Mouse (Mus musculus) megakaryocyte progenitor cell, adult 5-6 weeks (primary cell): Measurements from ENCODE around the gene Slc16a1. TPM values are rescaled to one million over a fixed set of nuclear protein-coding genes. Genes with fewer than 3 reads are reported as not detected.

Experiments
- ATAC-seq: replicated peaks from 2 replicates; pipeline ENCODE4 v1.8.0; 2016; ENCODE audit warnings: mild to moderate bottlenecking, moderate TSS enrichment, inconsistent platforms; ENCODE audit not compliant: poor library complexity
- total RNA-seq, 2 experiments: library from RNA; stranded (forward) in 1 of 2; stranded (reverse) in 1 of 2; fragments of 157-497, 149-512 nt in 1 of 2; fragments of 200-1000 nt in 1 of 2; gene quantifications; 2 replicates each; pipeline versions ENCODE4 v1.2.3 to v1.2.4; 2015 to 2017

Gene Slc16a1
- total RNA-seq, 2 experiments from 2014 or later = 59.7 to 92.8 TPM

DNA sequence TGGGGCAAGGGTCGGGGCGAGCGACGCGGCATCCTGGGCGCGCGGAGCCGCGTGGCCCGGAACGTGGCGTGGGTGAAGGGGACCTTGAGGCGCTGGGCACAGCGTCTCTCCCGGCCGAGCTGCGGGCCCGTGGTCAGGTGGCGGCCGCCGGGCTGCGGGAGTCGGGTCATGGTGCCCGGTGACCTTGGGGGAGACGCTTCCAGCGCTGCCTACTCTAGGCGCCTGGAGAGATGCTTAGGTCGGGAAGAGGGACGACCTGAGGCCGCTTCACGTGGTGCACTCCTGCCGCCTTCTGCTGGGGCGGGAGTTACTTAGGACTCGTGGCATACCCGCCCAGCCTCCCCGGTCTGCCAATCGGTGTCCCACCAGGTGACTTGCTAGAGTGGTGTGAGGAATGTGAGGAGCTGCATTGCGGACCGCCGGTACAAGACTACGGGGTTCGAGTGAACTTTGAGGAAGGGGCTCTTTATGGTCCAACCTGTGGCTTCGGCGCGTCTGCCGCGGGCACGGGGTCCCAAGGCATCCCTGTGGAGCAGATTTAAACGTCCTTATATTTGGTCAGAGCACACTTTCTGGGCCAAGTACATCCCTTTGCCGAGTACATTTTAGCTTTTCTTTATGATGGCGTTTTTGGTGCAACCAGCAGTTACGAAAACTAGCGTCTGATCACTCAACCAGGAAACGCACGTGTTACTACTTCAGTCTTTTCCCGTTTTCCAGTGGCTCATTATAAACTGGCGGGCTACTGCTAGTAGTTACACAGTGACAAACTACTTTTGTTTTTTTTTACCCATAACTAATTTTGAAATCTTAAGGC lies 672 bp downstream of the Slc16a1 start:
- peak; percentile 51 for ATAC-seq

GRCm38 (mm10) chr3:104639749-104640368 lies 1.4 kb downstream of the Slc16a1 start:
- ATAC-seq = no peak

DNA sequence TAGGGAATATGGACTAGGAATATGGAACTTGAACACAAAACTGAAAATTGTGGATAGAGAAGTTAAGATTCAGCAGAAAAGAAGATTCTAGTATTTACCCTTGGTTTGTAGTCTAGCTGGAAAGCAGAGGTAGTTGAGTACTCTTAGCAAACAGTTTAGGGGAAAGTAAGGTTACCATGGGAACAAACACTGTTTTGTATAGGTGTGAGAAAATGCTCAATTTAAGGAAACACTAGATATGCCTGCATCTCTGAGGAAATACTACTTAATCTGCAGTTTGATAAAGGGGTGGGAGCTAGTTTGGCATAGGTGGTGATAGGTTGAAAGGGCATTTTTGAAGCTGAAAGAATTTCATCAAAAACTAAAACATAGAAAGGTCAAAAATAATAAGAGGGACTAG lies 2.4 kb downstream of the Slc16a1 start:
- no peak for ATAC-seq

DNA sequence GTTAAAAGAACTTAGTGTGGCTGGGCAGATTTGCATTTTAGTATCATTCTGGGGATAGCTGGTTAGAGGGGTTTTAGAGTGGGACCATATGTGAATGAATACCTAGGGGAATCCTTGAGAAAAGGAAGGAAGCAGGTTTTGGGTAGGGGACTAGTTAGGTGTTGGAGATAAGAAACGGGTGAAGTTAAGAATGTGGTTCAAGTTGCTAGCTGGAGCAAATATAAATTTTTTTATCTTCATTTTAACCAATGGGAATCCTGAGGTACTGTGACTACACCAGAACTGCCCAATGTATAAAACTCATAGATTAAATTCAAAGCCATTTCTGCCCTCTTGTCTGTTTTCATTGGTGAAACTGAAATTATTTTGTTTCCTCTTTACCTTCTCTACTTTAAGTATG lies 2.8 kb downstream of the Slc16a1 start:
- ATAC-seq = no peak

DNA sequence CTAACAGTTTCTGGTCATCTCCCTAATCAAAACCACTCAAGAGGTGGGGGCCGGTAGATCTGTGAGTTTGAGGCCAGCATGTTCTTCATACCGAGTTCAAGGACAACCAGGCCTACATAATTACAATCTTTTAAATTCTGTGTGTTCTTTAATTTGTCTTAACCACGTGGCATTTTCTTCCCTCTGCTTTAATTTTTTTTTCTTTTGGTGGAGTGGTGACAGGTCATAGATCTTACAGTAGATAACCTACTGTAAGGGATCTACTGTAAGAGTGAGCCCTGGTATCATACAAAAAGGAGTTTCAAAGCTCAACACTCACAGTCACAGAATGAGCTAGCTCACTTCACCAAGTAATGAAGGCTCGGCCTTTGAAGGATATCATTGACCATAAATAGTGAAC lies 4.6 kb downstream of the Slc16a1 start:
- ATAC-seq = no peak

- ATAC-seq = peak; percentile 72
Observed at GRCm38 (mm10) chr3:104643810-104644270, 5.4 kb downstream of the Slc16a1 start.

- ATAC-seq = no peak
Observed at GRCm38 (mm10) chr3:104644371-104644770, 5.9 kb downstream of the Slc16a1 start.

DNA sequence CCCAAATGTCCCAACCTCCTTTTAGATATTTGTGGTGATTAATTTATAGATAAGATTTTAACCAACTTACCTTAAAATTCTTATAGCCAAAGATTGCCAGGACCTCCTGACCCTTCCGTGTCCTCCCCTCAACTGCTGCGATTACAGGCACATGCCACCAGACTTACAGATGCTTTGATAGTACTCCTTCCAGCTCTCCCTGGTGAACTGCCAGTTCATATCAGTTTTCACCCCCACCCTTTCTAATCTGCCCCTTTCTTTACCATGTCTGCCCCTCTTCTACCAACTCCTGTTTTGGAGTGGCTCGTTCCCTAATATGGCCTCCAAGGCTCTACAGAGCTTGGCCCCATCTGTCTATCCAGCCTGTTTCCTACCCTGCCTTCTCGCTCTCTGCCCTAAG lies 15.8 kb downstream of the Slc16a1 start:
- ATAC-seq = peak; percentile 55; the same call in 1 of the 2 replicates

DNA sequence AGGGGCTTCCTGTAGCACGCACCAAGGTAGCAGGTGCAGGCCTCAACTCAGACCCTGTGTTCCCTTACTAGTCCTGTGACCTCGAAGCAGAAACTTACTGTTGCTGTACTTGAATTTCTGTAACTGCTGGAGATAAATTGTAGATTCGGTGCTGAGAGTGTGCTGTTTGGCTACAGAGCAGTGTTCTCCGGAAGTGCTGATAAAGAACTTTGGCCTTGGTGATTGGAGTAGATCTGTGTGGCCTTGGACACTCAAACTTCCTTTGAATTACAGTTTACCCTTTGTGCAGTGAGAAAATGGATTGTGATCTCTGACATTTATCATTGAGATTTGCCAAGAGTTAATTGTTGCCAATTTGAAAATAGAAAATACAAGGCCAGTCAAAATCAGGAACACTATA lies 16.5 kb downstream of the Slc16a1 start:
- no peak for ATAC-seq

DNA sequence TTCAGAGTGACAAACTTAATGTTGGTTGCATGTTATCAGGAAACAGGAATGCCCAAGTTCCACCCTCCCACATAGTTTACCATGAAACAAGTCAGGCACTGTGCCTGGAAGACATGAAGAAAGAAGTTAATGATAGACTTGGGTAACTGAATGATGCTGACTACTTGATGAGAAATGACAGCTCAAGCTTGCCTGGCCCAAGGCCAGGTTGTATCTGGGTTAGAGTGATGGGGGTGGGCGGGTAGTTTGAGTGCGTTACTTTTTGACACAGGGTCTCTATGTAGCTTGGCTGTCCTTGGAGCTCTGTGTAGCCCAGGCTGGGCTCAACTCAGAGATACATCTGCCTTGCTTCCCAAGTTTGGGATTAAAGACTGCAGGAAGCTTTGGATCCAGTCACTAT lies 20.2 kb downstream of the Slc16a1 start:
- ATAC-seq = no peak

DNA sequence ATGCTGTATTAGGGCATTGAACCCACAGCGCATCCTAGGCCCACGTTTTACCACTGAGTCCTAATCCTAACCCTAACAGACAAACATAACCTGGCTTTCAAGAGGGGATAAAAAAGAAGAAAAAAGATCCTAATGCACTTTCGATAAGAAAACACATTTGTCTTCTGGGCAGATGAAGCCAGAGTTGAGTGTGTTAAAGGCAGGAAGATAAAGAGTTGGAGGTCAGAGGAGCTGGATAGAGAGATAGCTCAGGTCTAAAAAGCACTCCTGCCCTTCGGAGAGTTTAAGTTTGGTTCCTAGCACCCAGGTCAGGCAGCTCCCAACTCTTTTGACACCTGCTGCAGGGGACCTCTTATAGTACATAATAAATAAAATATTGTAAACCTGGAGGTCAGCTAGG lies 21.3 kb downstream of the Slc16a1 start:
- ATAC-seq = peak; percentile 42

GRCm38 (mm10) chr3:104660522-104660921 lies 22.1 kb downstream of the Slc16a1 start:
- ATAC-seq = no peak

GRCm38 (mm10) chr3:104662007-104662406 lies 23.5 kb downstream of the Slc16a1 start:
- ATAC-seq = no peak

GRCm38 (mm10) chr3:104662926-104663325 lies 24.5 kb downstream of the Slc16a1 start:
- no peak for ATAC-seq

GRCm38 (mm10) chr3:104666950-104667349 lies 28.5 kb downstream of the Slc16a1 start:
- ATAC-seq = no peak

DNA sequence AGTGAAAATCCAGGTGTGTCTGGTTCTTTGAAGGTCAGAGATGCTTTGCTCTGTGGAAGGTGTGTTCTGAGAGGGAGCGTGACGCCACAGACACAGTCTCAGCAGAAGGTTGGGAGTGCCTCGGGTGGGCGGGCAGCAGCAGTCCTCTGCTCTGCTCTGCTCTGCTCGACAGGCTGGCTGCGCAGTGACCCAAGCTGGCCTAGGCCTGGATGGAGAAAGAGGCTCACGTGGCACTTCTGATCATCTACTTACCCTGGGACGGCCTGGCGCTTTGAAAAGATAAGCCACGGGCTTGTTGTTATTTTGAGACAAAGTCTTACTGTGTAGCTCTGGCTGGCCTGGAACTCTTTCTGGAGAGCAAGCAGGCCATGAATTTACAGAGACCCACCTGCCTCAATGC lies 29.0 kb downstream of the Slc16a1 start:
- ATAC-seq = no peak

DNA sequence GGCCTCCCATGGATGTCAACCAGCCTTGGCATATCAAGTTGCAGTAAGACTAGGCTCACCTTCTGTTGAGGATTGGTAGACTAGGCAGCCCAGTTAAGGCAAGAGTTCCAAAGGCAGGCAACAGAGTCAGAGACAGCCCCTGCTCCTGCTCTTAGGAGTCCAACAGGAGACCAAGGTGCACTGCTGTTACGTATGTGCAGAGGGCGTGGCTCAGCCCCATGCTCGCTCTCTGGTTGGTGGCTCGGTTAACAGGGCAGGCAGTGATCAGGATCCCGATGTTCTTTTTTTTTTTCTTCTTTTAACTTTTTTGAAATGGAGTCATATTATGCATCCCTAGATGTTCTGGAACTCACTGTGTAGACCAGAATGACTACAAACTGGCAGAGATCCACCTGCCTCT lies 30.5 kb downstream of the Slc16a1 start:
- no peak for ATAC-seq

DNA sequence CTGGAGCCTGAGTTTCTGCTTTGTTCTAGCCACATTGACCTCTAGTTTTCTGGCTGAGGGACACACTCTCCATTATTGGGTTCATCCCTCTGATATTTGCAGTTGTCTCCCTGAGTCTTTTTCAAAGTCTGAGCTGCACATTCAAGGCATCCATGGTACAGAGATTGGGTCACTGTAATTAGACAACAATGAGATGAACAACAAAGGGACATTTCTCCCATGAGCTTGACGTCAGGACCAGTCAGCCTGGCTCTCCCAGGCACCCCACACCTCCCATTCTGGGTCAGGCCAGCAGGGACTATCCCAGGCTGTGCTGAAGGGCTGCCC lies 31.4 kb downstream of the Slc16a1 start:
- ATAC-seq = no peak

GRCm38 (mm10) chr3:104670183-104671020 lies 31.9 kb downstream of the Slc16a1 start:
- peak; percentile 65 for ATAC-seq

GRCm38 (mm10) chr3:104671543-104671942 lies 33.1 kb downstream of the Slc16a1 start:
- ATAC-seq = peak; percentile 58

DNA sequence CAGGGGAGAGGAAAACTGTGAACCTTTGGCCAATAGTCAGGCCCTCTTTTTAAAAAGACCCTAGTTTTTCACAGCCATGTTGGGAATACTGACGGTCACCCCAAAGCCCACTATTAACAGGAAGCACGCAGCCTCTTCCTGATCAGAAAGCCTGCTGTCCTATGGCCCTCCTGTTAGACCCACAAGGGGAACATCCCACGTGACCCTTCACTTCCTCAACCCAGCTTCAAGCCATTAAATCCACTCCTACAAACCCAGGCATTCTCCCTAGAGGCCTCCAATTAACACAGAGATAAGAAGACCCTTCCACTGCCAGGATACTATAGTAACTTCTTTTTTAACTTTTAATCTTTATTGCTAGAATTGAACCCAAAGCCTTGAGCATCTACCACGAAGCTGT lies 33.6 kb downstream of the Slc16a1 start:
- no peak for ATAC-seq
